Mouse (Mus musculus) kidney, postnatal 36 days (tissue): ENCODE measurements around the gene Bnipl.

Experiments used
- DNase-seq, 2 experiments: peaks; one replicate each; pipeline ENCODE4 v3.0.0; 2021 to 2022; ENCODE audit warnings: mixed read lengths in 2 of 2

The Bnipl gene

DNA sequence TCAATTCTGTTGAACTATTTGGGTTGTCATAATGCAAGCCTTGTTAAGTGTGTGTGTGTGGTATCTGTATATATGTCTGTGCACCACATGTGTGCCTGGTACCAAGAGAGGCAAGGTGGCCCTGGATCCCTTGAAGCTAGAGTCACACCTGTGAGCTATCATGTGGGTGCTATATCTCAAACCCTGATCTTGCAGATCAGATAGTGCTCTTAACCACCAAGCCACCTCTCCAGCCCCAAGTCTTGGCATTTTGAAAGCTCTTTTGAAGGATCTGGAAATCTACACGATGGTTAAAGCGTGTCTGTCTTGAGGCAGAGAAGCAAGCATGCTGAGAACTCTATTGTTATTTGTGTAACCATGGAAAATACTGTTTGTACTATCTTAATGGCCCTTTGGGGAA, 40.4 kb downstream of the Bnipl start:
- DNase-seq, result no peak

DNA sequence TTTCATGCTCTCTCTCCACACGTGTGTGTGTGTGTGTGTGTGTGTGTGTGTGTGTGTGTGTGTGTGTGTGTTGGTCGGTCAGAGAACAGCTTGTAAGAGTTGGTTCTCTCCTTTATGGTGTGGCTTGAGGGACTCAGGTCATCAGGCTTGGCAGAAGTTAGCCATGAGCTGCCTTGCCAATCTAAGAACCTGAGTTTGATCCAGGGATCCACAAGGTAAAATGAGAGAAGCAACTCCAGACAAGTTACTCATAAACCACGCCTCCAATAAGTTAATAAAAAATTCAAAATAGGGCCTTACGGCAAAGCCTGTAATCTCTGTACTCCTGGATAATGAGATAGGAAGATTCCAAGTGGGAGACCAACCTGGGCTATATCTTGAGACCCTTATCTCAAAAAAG, 42.7 kb downstream of the Bnipl start:
- peak in 1 of 2 experiments; percentile 13 for DNase-seq

DNA sequence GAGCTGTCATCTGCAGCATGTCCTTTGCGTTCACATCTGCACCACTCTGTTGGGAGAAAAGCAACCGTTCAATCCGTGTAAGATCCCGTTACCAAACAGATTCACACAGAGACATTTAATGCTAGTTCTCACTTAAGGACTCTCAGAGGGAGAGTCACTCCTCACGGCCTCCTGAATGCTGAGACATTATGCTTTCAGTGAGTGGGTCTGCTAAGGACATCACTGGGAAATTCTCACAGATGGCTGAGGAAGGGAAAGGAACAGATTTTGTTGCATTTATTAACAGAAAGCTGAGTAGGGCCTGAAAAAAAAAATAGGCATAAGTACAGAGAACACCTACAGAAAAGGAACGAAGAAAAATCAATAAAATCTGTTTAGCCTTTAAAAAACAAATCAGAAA, 47.1 kb downstream of the Bnipl start:
- no peak for DNase-seq

DNA sequence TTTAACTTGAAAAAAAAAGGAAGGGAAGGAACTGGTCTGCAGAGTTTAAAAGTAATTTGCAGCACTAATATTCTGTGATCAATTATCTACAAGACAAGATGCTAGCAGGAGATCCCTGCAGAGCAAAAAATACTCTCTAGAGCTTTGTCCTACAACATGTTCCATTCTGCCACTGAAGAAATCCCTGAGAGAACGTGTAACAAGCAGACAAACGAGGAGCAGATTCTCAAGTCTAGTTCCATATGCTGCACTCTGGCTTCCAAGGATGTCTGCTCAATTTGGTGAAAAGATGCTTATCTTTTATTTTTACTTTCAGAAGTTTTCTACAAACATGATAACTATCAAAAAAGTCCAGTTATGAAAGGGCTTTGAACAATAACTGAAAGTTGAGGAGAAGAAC, 50.4 kb downstream of the Bnipl start:
- DNase-seq, result no peak

DNA sequence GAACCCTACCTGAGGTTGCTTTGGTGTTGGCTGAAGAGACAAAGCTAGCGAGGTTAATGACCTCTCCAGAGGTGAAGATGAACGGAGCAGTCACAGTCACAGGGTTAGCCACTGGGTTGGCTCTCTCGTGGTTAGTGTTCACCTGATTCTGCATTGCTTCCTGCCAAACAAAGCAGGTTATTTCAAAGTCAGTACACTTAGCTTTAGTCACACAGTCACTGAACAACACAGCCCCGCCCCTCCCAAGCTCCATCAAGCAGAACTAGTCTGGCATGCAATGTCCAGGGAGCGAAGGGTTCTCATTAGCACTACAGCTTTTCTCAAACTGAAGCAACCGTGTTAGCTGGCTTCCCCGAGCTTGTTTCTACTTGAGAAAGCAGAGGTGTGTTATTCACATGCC, 50.9 kb downstream of the Bnipl start:
- peak; percentile 92 to 96 for DNase-seq

DNA sequence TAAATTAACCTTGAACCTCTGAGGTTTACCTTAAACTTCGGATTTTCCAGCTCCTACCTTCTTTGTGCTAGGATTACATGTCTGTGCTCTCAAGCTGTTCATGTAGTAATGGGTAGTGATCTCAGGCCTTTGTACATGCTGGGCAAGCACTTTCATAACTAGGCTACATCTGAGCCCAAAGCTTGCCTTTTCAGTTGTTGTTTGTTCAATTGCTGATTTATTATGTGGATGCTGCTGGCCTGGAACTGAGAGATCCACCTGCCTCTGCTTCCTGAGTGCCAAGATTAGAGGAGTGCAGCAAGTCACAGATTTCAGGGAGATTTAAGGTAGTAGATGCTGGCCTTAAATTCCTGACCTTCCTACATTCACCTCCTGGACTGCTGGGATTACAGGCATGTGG, 51.9 kb downstream of the Bnipl start:
- DNase-seq, result peak; percentile 11 to 14

DNA sequence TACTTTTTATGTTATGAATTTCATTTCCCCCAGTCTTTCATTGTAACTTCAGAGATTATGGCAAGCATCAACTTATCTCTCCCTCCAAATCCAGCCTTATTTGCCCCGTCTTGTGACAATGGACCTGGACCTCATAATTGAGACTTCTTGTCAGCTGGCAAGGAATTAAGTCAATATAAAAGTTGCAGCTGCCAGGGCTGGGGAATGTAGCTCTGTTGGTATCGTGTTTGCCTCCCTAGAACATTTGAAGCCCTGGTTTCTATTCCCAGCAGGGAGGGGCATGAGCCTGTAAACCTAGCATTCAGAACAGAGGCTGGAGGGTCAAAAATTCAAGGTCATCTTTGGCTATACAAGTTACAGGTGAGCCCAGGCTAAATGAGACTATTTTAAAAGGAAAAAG, 55.2 kb downstream of the Bnipl start:
- no peak for DNase-seq

DNA sequence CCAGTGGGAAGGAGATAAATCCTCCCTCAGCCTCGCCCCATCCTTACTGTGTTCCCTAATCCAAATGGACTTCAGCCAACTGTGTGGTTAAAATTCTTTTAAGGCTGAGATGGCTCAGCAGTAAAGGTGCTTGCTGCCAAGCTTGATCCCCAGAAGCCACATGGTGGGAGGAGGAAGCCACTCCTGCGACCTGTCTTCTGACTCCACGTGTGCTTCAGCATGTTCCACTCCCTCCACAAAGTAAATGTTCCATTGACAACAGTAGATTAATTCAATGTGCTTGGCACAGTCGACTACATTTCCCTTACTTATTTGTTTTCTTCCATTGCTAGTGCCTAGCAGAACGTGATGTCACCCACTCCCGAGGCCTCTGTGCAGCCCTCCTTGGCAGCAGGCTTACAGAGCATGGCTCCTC, 56.3 kb downstream of the Bnipl start:
- DNase-seq, result peak; percentile 38 to 56
